Mouse (Mus musculus): ENCODE data around the gene Gm9195.

Gm9195 gene

DNA sequence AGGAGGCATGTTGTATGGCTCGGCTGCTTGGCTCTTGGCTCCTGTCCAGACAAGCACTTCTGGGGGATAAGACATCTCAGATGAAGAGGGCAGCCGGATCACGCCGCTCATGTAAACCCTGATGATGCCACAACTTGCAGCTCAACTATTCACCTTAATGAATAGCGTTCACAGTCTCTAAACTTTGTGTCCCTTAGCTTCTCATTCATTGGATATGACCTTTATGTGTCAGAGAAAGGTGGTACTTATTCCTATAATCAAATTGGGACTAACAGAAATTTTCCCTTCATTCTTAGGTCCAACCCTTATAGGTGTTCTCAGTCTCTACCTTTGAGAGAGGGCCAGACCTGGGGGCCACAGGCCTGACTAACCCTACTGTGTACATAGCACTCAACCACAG, at the start of gene Gm9195:
Gene Gm9195, minus strand, starts transcription at position 101 of the 400 bp plus-strand sequence.
- DNase-seq (ENCODE audit: low spot score in 2 of 2) = no peak

DNA sequence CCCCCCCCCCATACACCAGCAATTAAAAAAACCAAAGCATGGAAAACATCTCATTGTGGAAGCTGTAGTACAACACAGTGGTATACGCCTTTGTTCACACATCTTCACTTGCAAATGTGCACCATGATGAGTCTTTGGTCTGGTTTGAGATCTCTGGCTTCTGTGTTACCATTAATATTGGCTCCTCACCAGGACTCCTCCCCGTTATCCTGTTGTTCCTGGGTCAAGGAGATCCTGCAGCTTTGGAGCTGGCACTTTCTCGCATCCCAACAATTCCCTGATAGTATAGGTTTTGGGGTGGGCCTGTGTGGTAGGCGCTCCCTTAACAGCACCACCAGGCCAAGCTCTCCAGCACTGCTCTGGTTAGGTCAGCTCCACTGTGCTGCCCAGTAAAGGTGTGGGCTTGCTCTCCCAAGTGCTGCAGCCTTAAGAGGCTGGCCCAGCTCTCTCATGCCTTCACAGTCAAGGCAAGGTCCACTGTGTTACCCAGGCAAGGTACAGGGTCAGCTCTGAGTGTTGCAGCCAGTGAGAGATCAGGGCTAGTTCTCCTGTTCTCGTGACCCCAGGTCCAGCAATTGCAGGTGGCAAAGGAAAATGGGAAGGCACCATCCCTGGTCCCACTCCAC, 44.9 kb upstream of the Gm9195 start:
- DNase-seq (ENCODE audit: low spot score in 2 of 2) = no peak

DNA sequence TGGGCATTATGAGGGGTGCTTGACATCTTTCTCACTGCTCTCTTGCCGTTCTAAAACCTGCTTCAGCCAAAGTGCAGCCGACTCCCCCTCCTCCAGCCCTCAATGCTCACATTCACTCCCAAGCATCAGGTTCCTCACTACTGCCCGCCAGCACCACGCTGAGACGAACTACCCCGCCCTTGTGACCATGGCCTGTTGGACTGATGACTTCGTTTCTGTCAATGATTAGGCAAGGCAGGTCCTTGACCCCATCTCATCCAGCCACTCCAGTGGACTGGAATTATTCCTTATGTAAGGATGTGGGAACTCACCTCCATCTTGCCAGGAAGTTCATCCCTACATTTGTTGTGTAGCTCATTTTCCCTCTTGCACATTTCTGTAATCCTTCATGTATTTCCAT, 42.2 kb upstream of the Gm9195 start:
- no peak for DNase-seq (ENCODE audit: low spot score in 2 of 2)

GRCm38 (mm10) chr14:72532028-72532917, 40.6 kb upstream of the Gm9195 start:
- peak in 1 of 2 experiments; percentile 9 for DNase-seq (ENCODE audit: low spot score in 2 of 2)

DNA sequence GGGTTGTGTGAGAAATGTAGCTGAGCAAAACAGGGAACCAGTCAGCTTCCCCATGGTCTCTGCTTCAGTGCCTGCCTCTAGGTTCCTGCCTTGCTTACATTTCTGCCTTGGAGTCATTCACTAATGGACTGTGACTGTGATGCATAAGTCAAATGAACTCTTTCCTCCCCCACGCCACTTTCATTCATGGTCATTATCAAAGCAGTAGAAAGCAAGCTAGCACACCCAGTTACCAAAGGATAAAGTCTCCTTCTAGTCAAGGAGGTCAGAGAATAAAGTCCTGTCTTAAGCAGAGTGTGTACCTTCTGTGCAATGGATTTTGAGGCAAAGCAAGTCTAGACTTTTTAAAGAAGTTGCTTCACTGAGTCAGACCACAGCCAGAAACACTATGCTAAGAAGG, 35.5 kb upstream of the Gm9195 start:
- no peak for DNase-seq (ENCODE audit: low spot score in 2 of 2)

- DNase-seq (ENCODE audit: low spot score in 2 of 2) = no peak
Observed at GRCm38 (mm10) chr14:72519561-72519960, 27.9 kb upstream of the Gm9195 start.

DNA sequence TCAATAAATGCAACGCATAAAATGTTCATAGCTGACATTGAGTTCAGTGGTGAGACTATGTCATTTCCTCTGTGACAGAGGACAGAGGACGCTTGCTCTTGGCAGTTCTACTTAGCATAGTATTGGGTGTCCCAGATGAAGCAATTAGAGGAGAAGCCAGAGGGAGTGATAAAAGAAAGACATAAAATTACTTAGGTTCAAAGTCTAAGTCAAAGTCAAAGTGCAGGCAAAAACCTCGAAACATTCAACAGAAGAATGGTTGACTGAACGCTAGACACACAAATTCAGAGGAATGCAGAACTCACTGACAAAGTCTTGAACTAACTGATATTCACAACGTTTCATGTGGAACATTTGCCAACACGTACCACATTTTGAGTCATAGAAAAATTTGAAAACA, 27.1 kb upstream of the Gm9195 start:
- DNase-seq (ENCODE audit: low spot score in 2 of 2) = no peak

DNA sequence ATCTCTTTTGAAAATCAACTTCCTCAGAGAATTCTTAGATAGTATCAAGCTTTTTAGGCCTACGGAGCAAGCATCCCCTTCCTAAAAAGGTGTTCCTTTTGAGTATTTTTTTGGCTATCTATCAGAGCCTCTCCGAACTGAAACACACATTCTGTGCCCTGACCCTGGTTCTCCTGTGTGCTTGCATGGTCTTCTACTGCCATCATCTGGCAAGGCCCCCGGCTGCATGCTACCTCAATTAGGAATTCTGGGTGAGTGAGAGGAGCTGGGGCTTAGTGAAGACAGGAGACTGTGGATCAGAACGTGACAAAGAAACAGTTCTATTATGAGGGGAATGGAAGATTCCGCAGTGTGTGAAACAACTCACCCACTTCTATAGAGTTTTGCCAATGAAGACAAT, 24.7 kb upstream of the Gm9195 start:
- no peak for DNase-seq (ENCODE audit: low spot score in 2 of 2)

DNA sequence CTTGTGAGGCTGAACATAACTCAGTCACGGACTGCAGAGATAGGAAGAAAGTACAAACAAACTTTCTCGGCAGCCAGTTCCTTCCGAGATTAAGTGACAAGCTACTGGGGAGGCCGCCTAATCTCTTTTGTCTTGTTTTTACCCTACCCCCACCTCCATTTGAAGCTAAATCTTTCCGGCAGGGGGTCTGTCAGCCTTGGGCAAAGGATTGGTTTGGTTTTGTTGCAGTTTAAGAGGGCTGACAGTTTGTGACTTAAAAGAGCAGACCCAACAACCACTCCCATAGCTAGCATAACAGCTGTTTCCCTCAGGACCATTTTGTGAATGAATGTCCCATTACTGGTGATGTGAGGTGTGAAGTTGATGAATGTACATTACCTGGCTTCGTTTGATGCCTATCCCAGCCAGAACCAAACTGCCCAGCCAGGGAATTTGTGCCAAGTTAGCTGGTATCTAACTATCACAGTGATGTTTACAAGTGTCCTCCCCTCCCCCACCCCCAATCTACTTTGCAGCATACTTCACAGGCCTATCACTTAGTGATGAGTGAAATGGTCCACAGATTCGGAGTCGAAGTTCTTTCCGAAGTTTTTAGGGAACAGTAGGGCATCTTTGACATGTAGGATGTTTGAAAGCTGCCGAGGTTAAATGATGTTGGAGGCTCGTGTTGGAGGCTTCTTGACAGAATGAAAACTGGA, 15.2 kb upstream of the Gm9195 start:
- no peak for DNase-seq (ENCODE audit: low spot score in 2 of 2)

GRCm38 (mm10) chr14:72506018-72506722, 14.5 kb upstream of the Gm9195 start:
- DNase-seq (ENCODE audit: low spot score in 2 of 2) = no peak

- DNase-seq (ENCODE audit: low spot score in 2 of 2) = no peak
Observed at GRCm38 (mm10) chr14:72504985-72505384, 13.3 kb upstream of the Gm9195 start.

GRCm38 (mm10) chr14:72503241-72503640, 11.6 kb upstream of the Gm9195 start:
- DNase-seq (ENCODE audit: low spot score in 2 of 2) = no peak

DNA sequence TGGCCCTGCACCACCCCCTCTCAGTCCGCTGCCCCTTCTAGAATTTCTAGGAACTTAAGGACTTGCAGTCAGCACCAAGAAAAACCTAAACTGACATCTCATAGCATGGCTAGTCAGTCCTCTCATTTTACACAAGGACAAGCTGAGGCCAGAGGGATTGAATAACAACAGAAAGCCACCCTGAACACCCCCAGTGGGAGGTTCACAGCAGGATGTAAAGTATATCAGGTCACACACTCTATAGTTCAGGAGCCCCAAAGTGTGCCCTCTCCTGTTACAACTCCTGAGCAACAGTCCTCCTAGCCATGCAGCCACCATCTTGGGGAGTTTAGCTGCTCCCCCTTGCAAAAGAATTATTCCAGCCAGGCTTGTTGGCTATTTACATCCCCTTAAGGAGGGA, 2.1 kb upstream of the Gm9195 start:
- DNase-seq (ENCODE audit: low spot score in 2 of 2) = no peak

DNA sequence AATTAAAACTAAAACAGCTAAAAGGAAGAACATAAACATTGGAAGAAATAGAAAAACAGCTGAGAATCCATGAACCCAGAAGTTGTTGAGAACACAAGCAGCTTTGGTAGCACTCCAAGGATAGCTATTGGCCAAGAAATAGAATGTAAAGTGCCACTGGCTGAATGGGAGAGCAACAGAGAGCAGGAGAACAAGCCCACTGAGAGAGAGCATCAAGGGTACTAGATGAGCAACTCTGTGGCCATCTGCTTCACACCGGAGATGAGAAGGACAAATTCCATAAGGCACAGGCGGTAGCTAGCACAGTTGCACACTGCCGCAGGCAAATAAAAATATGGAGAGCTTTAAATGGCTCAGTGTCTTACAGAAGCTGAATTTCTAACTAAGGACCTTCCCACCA, 1.3 kb downstream of the Gm9195 start:
- no peak for DNase-seq (ENCODE audit: low spot score in 2 of 2)

- DNase-seq (ENCODE audit: low spot score in 2 of 2) = no peak
Observed at GRCm38 (mm10) chr14:72474501-72474900, 17.1 kb downstream of the Gm9195 start.

- DNase-seq (ENCODE audit: low spot score in 2 of 2) = no peak
Observed at GRCm38 (mm10) chr14:72468429-72468828, 23.2 kb downstream of the Gm9195 start.

- DNase-seq (ENCODE audit: low spot score in 2 of 2) = no peak
Observed at GRCm38 (mm10) chr14:72466384-72466783, 25.3 kb downstream of the Gm9195 start.

DNA sequence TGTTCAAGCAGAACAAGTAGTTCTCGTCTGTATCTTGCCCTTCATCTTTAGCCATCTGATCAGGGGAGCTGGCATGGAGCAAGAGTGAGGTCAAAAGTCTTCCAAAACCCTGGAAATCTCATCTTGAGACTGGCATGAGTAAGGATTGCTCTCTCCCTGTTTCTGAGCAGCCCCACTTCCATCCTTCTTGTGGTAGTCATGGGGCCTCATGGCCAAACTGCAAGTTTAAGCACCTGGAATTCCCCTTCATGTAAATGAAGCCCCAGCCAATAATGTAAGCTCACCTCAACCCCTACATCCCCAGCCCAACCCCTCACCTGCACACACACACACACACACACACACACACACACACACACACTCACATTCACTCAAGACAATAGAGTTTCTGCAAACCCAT, 30.0 kb downstream of the Gm9195 start:
- no peak for DNase-seq (ENCODE audit: low spot score in 2 of 2)

DNA sequence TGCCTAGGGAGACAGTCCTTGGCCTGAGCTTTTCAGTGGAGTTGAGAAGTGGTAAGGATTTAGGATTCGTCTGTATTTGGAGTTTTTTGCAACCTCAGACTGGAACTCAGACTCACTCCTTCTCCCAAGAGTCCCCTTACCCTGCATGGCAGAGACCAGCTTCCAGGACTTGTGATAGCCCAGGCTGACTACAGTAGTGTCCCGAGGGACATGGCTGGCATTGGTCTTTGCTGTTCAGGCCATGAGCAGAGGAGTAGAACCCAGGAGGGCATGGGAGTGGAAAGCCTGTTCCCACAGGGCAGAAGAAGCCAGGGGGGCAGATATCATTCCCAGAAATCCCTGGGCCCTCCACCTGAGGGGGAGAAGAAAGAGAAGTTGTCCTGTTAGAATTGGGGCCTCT, 31.3 kb downstream of the Gm9195 start:
- no peak for DNase-seq (ENCODE audit: low spot score in 2 of 2)

DNA sequence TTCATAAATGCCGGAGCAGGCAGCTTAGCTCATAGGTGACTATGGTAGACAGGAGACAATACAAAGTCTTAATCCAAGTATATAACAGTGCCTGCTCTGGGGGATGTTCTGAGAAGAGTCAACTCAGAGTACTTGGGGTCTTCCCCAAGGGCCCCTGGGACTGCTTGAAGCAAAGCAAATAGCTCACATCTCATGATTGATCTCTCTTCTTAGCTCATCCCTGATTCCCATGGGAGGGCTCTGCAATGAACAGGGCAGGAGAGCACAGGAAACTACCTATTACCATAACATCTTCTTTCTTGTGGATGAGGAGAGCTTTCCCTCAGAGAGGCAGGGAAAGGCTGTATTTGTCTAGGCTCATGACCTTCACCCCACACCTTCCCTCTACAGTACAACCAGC, 32.7 kb downstream of the Gm9195 start:
- no peak for DNase-seq (ENCODE audit: low spot score in 2 of 2)

GRCm38 (mm10) chr14:72447141-72448091, 44.2 kb downstream of the Gm9195 start:
- peak in 1 of 2 experiments; percentile 9 for DNase-seq (ENCODE audit: low spot score in 2 of 2)
